Mouse (Mus musculus): ENCODE results near the gene C1qtnf5. TPM values are rescaled to one million over a fixed set of nuclear protein-coding genes. Genes with fewer than 3 reads are reported as not detected.

The C1qtnf5 gene
- polyA plus RNA-seq, 1 experiment from 2014 or later: 2.5 TPM

GRCm38 (mm10) chr9:44084659-44085229 lies 22.3 kb upstream of the C1qtnf5 start:
- ATAC-seq (ENCODE audit: insufficient read depth, low FRiP score): peak; percentile 85

DNA sequence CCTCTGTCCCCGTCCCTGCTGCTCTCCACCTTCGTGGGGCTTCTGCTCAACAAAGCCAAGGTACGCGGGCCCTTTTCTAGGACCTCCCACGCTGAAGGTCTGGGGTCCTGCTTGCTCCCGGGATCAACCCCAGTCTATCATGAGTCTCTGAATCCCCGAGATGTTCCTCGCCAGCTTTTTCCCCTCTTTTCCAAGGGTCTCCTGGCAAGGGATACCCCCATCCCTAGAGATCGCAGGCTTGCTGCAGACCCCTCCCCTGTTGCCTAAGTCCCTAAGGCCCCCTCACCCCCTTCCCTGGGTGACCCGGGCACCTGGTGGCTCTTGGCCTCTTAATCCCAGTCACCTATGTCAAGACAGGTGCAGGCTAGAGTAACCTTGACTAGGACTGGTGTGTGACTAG lies 21.8 kb upstream of the C1qtnf5 start:
- Histone ChIP-seq H3K9ac (ENCODE audit: low read length) (peak overlapping the region; percentile 73), H3K4me2 (ENCODE audit: low read depth, low read length) (peak overlapping the region; percentile 88), H3K27me3 (ENCODE audit: control insufficient read depth, insufficient read depth, low read length) (no peaks in the 10 kb centered on the region), H3K27ac (ENCODE audit: low read length) (no peak overlapping the region), H3K4me1 (ENCODE audit: control insufficient read depth, insufficient read depth, low read length) (peaks cover 50% of the 10 kb centered on the region), H3K9me3 (replicated peaks; ENCODE audit: control insufficient read depth, low read length) (no peaks in the 10 kb centered on the region), H3K4me3 (replicated peaks; ENCODE audit: low read length) (peak overlapping the region; percentile 52), H3K36me3 (ENCODE audit: control insufficient read depth, insufficient read depth, low read length) (no peaks in the 10 kb centered on the region)
- WGBS: 5% methylated on average over 10 of the region's 10 CpGs
- ATAC-seq (ENCODE audit: insufficient read depth, low FRiP score): no peak

More at GRCm38 (mm10) chr9:44084659-44085229, 22.3 kb upstream of the C1qtnf5 start:
- H3K4me3 ChIP-seq (replicated peaks; ENCODE audit: low read length): peak overlapping the region; percentile 52
- H3K4me2 ChIP-seq (ENCODE audit: low read depth, low read length): peak overlapping the region; percentile 88
- H3K36me3 ChIP-seq (ENCODE audit: control insufficient read depth, insufficient read depth, low read length): no peaks in the 10 kb centered on the region
- no peak overlapping the region for H3K27ac ChIP-seq (ENCODE audit: low read length)
- peaks cover 52% of the 10 kb centered on the region for H3K4me1 ChIP-seq (ENCODE audit: control insufficient read depth, insufficient read depth, low read length)
- H3K9me3 ChIP-seq (replicated peaks; ENCODE audit: control insufficient read depth, low read length): no peaks in the 10 kb centered on the region
- H3K27me3 ChIP-seq (ENCODE audit: control insufficient read depth, insufficient read depth, low read length): no peaks in the 10 kb centered on the region
- peak overlapping the region; percentile 73 for H3K9ac ChIP-seq (ENCODE audit: low read length)
- WGBS: under 1% methylated on average over 62 of the region's 62 CpGs

DNA sequence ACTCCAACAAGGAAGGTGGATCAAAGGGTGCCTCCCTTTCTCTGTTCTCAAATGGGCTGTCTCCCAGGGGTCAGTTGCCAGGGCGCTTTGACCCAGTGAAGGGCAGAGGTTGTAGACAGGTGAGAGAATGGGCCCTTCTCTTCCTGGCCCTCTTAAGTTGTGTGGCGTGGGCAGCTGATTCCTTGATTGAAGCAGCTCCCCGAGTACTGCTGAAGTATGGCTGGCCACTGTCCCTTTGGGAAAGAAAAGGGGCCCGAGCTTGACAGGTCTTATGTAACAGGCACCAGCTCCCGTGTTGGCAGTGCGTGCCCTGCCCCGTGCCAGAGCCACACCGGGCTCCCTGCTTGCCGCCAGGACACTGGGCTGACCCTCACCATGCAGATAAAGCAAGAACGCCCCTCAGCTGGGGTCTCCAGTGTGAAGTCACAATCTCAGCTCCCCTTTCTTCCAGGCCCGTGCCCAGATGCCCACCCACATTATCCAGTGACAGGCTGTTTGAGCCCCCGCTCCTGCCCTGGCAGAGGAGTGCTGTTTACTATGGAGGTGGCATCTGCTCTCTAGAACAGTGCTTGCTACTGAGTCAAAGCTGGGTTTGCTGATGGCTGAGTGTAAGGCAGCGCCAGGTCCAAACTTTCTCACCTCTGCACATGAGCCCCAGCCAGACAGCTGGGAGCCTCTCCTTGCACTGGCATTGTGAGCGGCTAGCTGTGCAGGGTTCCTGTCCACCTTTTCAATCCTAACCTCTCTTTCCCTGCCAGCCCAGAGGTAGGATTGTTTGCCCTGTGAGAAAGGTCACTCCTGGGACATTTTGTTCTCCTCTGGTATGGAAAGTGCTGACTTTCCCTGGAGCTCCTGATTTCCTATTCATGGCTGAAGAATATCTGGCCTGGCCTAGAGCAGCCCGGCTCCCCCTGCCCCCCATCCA lies 21.0 kb upstream of the C1qtnf5 start:
- H3K4me3 ChIP-seq (replicated peaks; ENCODE audit: low read length): peak overlapping the region; percentile 52
- H3K27me3 ChIP-seq (ENCODE audit: control insufficient read depth, insufficient read depth, low read length): no peaks in the 10 kb centered on the region
- H3K9ac ChIP-seq (ENCODE audit: low read length): no peak overlapping the region
- WGBS: 69% methylated on average over 15 of the region's 15 CpGs
- H3K36me3 ChIP-seq (ENCODE audit: control insufficient read depth, insufficient read depth, low read length): no peaks in the 10 kb centered on the region
- H3K9me3 ChIP-seq (replicated peaks; ENCODE audit: control insufficient read depth, low read length): no peaks in the 10 kb centered on the region
- H3K4me1 ChIP-seq (ENCODE audit: control insufficient read depth, insufficient read depth, low read length): peaks cover 43% of the 10 kb centered on the region
- no peak for ATAC-seq (ENCODE audit: insufficient read depth, low FRiP score)
- peak overlapping the region; percentile 88 for H3K4me2 ChIP-seq (ENCODE audit: low read depth, low read length)
- no peak overlapping the region for H3K27ac ChIP-seq (ENCODE audit: low read length)

GRCm38 (mm10) chr9:44086960-44087359 lies 20.1 kb upstream of the C1qtnf5 start:
- no peaks in the 10 kb centered on the region for H3K27me3 ChIP-seq (ENCODE audit: control insufficient read depth, insufficient read depth, low read length)
- WGBS: 52% methylated on average over 10 of the region's 10 CpGs

DNA sequence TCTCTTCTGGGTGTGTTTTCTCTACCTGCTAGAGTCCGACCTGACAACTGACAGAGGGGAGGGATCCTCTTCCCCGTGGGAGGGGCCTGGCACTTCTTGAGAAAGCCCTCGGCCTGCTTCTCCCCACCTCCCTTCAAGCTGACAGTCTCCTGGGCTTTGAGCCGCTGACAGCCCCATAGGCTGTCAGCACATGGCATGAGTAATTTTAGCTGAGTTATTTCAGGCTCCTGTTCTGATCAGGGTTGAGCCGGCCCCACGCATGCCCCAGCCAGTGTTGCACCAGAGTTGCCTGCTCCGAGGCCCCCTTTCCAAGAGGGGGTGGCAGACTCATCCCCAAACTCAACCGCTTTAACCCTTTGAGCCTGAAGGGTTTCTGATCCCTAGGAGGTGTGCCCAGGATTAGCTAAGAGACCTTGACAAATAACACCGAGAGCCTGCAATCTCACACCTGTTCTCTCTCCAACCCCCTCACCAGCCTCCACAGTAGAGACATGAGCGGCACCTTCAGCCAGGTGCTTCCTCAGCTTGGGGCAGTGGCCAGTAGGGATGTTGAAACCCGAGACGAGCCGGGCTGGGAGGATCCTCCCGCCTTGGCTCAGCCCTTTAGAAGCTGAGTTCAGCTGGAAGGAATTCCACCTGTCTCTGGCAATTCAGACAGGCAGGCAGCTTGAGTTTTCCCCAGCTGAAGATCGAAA lies 19.1 kb upstream of the C1qtnf5 start:
- H3K4me3 ChIP-seq (replicated peaks; ENCODE audit: low read length): no peak overlapping the region
- H3K27ac ChIP-seq (ENCODE audit: low read length): no peak overlapping the region
- ATAC-seq (ENCODE audit: insufficient read depth, low FRiP score): no peak
- no peaks in the 10 kb centered on the region for H3K9me3 ChIP-seq (replicated peaks; ENCODE audit: control insufficient read depth, low read length)
- no peaks in the 10 kb centered on the region for H3K27me3 ChIP-seq (ENCODE audit: control insufficient read depth, insufficient read depth, low read length)
- H3K36me3 ChIP-seq (ENCODE audit: control insufficient read depth, insufficient read depth, low read length): no peaks in the 10 kb centered on the region
- H3K4me2 ChIP-seq (ENCODE audit: low read depth, low read length): peak overlapping the region; percentile 21; the same call in 1 of the 2 replicates
- H3K9ac ChIP-seq (ENCODE audit: low read length): no peak overlapping the region
- peaks cover 43% of the 10 kb centered on the region for H3K4me1 ChIP-seq (ENCODE audit: control insufficient read depth, insufficient read depth, low read length)
- 11% methylated on average over 15 of the region's 15 CpGs for WGBS

More at GRCm38 (mm10) chr9:44086960-44087359, 20.1 kb upstream of the C1qtnf5 start:
- no peak for ATAC-seq (ENCODE audit: insufficient read depth, low FRiP score)
- Histone ChIP-seq H3K36me3 (ENCODE audit: control insufficient read depth, insufficient read depth, low read length) (no peaks in the 10 kb centered on the region), H3K4me1 (ENCODE audit: control insufficient read depth, insufficient read depth, low read length) (peaks cover 43% of the 10 kb centered on the region), H3K27ac (ENCODE audit: low read length) (no peak overlapping the region), H3K4me3 (replicated peaks; ENCODE audit: low read length) (no peak overlapping the region), H3K9me3 (replicated peaks; ENCODE audit: control insufficient read depth, low read length) (no peaks in the 10 kb centered on the region), H3K9ac (ENCODE audit: low read length) (no peak overlapping the region), H3K4me2 (ENCODE audit: low read depth, low read length) (no peak overlapping the region)

DNA sequence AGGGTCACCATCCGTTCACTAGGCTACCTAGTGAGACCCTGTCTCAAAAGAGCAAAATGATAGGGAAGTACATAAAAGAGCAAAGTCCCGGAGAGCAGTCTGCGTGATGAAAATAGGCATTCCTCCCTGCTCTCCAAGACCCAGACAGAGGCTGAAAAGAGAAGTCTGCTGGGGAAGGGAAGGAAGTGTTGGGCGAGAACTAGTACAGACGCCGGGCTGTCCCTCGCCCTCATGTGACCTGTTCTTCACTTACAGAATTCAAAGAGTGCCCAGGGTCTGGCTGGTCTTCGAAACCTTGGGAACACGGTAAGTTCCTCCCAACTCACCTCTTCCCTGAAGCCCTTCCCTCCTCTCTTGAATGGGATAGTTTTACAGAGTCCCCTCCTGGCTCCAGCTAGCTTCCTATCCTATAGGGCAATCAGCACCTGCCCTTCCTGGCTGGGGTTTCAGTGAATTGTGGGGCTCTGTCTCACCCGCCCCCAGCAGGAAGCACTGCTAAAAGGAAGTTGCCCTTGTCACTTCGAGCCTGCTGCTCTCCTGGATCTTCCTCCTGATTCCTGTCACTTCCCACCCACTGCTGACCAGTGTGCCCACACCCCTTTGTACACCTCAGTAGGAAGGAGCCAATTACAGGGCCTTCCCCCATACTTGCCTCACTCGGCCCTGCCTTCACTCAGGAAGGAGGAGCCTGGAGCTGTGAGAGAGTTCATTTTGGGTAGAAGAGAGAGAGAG lies 18.0 kb upstream of the C1qtnf5 start:
- no peaks in the 10 kb centered on the region for H3K9me3 ChIP-seq (replicated peaks; ENCODE audit: control insufficient read depth, low read length)
- H3K36me3 ChIP-seq (ENCODE audit: control insufficient read depth, insufficient read depth, low read length): no peaks in the 10 kb centered on the region
- peaks cover 37% of the 10 kb centered on the region for H3K4me1 ChIP-seq (ENCODE audit: control insufficient read depth, insufficient read depth, low read length)
- no peak overlapping the region for H3K27ac ChIP-seq (ENCODE audit: low read length)
- no peak overlapping the region for H3K9ac ChIP-seq (ENCODE audit: low read length)
- H3K27me3 ChIP-seq (ENCODE audit: control insufficient read depth, insufficient read depth, low read length): no peaks in the 10 kb centered on the region
- no peak overlapping the region for H3K4me2 ChIP-seq (ENCODE audit: low read depth, low read length)
- no peak overlapping the region for H3K4me3 ChIP-seq (replicated peaks; ENCODE audit: low read length)
- WGBS: 56% methylated on average over 12 of the region's 12 CpGs
- no peak for ATAC-seq (ENCODE audit: insufficient read depth, low FRiP score)

- Histone ChIP-seq H3K4me3 (replicated peaks; ENCODE audit: low read length) (no peak overlapping the region), H3K9me3 (replicated peaks; ENCODE audit: control insufficient read depth, low read length) (no peaks in the 10 kb centered on the region), H3K27me3 (ENCODE audit: control insufficient read depth, insufficient read depth, low read length) (no peaks in the 10 kb centered on the region), H3K36me3 (ENCODE audit: control insufficient read depth, insufficient read depth, low read length) (no peaks in the 10 kb centered on the region), H3K27ac (ENCODE audit: low read length) (no peak overlapping the region), H3K9ac (ENCODE audit: low read length) (no peak overlapping the region), H3K4me1 (ENCODE audit: control insufficient read depth, insufficient read depth, low read length) (peaks cover 14% of the 10 kb centered on the region), H3K4me2 (ENCODE audit: low read depth, low read length) (no peak overlapping the region)
- WGBS: 38% methylated on average over 24 of the region's 24 CpGs
- peak; percentile 79; the same call in 1 of the 2 replicates for ATAC-seq (ENCODE audit: insufficient read depth, low FRiP score)
These were observed 13.2 kb upstream of the C1qtnf5 start for GRCm38 (mm10) chr9:44093612-44094503.

- no peak overlapping the region for H3K27ac ChIP-seq (ENCODE audit: low read length)
- no peaks in the 10 kb centered on the region for H3K9me3 ChIP-seq (replicated peaks; ENCODE audit: control insufficient read depth, low read length)
- H3K4me2 ChIP-seq (ENCODE audit: low read depth, low read length): no peak overlapping the region
- no peaks in the 10 kb centered on the region for H3K27me3 ChIP-seq (ENCODE audit: control insufficient read depth, insufficient read depth, low read length)
- peaks cover 8% of the 10 kb centered on the region for H3K4me1 ChIP-seq (ENCODE audit: control insufficient read depth, insufficient read depth, low read length)
- H3K9ac ChIP-seq (ENCODE audit: low read length): no peak overlapping the region
- no peak overlapping the region for H3K4me3 ChIP-seq (replicated peaks; ENCODE audit: low read length)
- H3K36me3 ChIP-seq (ENCODE audit: control insufficient read depth, insufficient read depth, low read length): no peaks in the 10 kb centered on the region
- WGBS: 84% methylated on average over 3 of the region's 3 CpGs
- ATAC-seq (ENCODE audit: insufficient read depth, low FRiP score): no peak
These were observed 12.3 kb upstream of the C1qtnf5 start for GRCm38 (mm10) chr9:44094737-44095136.
